Mouse (Mus musculus) heart, embryonic 16.5 days (tissue): Measurements from ENCODE around the gene Tnfsf11. TPM values are rescaled to one million over a fixed set of nuclear protein-coding genes. Genes with fewer than 3 reads are reported as not detected.
A peak's percentile ranks its signal among the peaks of the same experiment; 100 is the strongest.

ENCODE experiments used
- ATAC-seq: fragments of 200-750 bp; cut with Nextera tagmentation; replicated peaks from 2 replicates; pipeline ENCODE4 v1.8.0; 2017; ENCODE audit warnings: moderate number of reproducible peaks; ENCODE audit not compliant: insufficient read depth, low FRiP score; ENCODE audit errors: extremely low read depth
- H3K27ac ChIP-seq: fragments of 300-500 bp; sonication (generic); 2 replicates; pipeline ENCODE4 v1.5.1; 2014; ENCODE audit warnings: mild to moderate bottlenecking, low read length, control low read depth, moderate library complexity
- H3K27me3 ChIP-seq: fragments of 300-500 bp; sonication (generic); 2 replicates; pipeline ENCODE4 v1.6.1; 2014; ENCODE audit warnings: low read length, mixed read lengths; ENCODE audit not compliant: control insufficient read depth, insufficient read depth
- H3K36me3 ChIP-seq: fragments of 300-500 bp; sonication (generic); 2 replicates; pipeline ENCODE4 v1.6.1; 2014; ENCODE audit not compliant: control insufficient read depth, insufficient read depth
- H3K4me1 ChIP-seq: fragments of 300-500 bp; sonication (generic); 2 replicates; pipeline ENCODE4 v1.6.1; 2014; ENCODE audit warnings: low read length, mixed read lengths; ENCODE audit not compliant: control insufficient read depth, insufficient read depth
- H3K4me2 ChIP-seq: fragments of 300-500 bp; sonication (generic); 2 replicates; pipeline ENCODE4 v1.6.1; 2014; ENCODE audit warnings: low read depth, mild to moderate bottlenecking, control low read depth, low read length
- H3K4me3 ChIP-seq: fragments of 300-500 bp; sonication (generic); 2 replicates; pipeline ENCODE4 v1.5.1; 2014; ENCODE audit warnings: mild to moderate bottlenecking, control low read depth, low read length
- H3K9ac ChIP-seq: fragments of 300-500 bp; sonication (generic); 2 replicates; pipeline ENCODE4 v1.6.1; 2014; ENCODE audit warnings: low read length, control low read depth
- H3K9me3 ChIP-seq: fragments of 300-500 bp; sonication (generic); replicated peaks from 2 replicates; pipeline ENCODE4 v1.6.1; 2016; ENCODE audit warnings: low read length; ENCODE audit not compliant: control insufficient read depth
- WGBS: fragments of 180-500 bp; shearing (Covaris S2); extraction: QIAGEN DNeasy Blood & Tissue Kit; methylation state at CpG from one replicate; pipeline ENCODE4 v1.1.7; 2014; 5-methylcytosine and 5-hydroxymethylcytosine counted together
- polyA plus RNA-seq: library from polyadenylated mRNA; unstranded; fragments of >200 nt; fragmentation: Nextera tagmentation; extraction: Ambion mirVana; gene quantifications from 2 replicates; pipeline ENCODE4 v1.2.1, GENCODE M21; 2015

Tnfsf11 gene
- polyA plus RNA-seq, 1 experiment from 2014 or later, result 0.97 TPM

DNA sequence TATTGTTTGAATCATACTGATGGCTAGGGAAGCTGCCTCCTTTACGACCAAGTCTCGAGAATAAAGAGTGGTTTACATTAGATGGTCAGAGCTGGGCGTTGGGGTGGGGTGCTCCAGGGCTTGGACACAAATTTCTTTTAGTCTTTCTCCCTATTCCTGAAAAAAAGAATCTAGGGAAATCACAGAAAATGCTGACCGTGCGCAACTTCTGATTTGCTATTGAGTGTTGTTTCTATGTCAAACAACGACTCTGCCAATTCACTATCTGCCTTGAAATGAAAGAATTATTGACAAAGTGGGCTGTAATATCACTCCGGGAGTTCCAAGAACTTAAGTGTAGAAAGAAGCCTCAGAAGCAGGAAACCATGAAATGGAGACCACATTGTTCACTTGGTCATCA lies 23.5 kb upstream of the Tnfsf11 start:
- no peak overlapping the region; the same call in 1 of the 2 replicates for H3K4me2 ChIP-seq
- H3K36me3 ChIP-seq, result no peaks in the 10 kb centered on the region
- no peak overlapping the region for H3K4me3 ChIP-seq
- H3K27me3 ChIP-seq, result no peaks in the 10 kb centered on the region
- 73% methylated on average over 7 of the region's 7 CpGs for WGBS
- 0 out of 2 replicates have a peak overlapping the region, but pooled peaks have one; percentile 2 for H3K27ac ChIP-seq
- no peak for ATAC-seq
- H3K4me1 ChIP-seq, result peaks cover 17% of the 10 kb centered on the region
- H3K9me3 ChIP-seq, result no peaks in the 10 kb centered on the region
- H3K9ac ChIP-seq, result no peak overlapping the region

- H3K27ac ChIP-seq, result peak overlapping the region; percentile 72
- peak; percentile 58 for ATAC-seq
- H3K4me1 ChIP-seq, result peaks cover 17% of the 10 kb centered on the region
- H3K36me3 ChIP-seq, result no peaks in the 10 kb centered on the region
- no peaks in the 10 kb centered on the region for H3K9me3 ChIP-seq
- H3K4me2 ChIP-seq, result peak overlapping the region; percentile 42
- 14% methylated on average over 11 of the region's 11 CpGs for WGBS
- no peak overlapping the region for H3K4me3 ChIP-seq
- H3K27me3 ChIP-seq, result no peaks in the 10 kb centered on the region
- H3K9ac ChIP-seq, result no peak overlapping the region
Measured at GRCm38 (mm10) chr14:78330576-78331300, 22.9 kb upstream of the Tnfsf11 start.

DNA sequence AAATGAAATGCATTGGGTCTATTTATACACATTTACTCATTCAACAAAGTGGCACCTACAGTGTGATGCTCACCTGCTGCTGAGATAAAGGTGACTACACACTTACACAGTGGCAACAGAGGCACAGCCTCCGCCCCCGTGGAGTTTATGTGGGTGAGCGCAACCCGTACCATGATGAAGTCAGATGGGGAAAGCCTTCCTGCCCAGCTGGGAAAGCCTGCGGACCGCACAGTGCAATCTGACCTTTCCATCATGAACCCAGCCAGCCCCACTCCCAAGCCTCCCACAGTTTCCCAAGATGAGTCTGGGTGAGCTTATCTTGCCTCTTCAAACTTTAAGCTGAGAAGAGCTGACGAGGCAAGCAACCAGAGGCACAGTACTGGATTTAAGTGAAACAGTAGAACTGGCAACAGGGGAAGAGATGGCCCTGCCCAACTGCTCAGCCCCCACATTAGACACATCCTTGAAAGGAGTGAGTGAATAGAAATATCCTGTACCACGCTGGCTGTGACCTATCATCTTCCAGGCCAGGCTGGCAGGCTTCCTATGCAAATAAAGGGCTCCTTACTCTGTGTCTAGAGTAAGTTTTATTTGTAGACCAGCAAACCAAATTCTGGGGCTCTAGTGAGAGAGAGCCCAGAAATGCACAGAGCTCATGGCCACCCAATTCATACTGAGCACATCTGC lies 22.1 kb upstream of the Tnfsf11 start:
- H3K9ac ChIP-seq, result no peak overlapping the region
- H3K4me3 ChIP-seq, result no peak overlapping the region
- H3K9me3 ChIP-seq, result no peaks in the 10 kb centered on the region
- WGBS, result 54% methylated on average over 8 of the region's 8 CpGs
- H3K36me3 ChIP-seq, result no peaks in the 10 kb centered on the region
- H3K27me3 ChIP-seq, result no peaks in the 10 kb centered on the region
- peak overlapping the region; percentile 42 for H3K4me2 ChIP-seq
- peak overlapping the region; percentile 72 for H3K27ac ChIP-seq
- peak; percentile 70; the same call in 1 of the 2 replicates for ATAC-seq
- H3K4me1 ChIP-seq, result peaks cover 17% of the 10 kb centered on the region

DNA sequence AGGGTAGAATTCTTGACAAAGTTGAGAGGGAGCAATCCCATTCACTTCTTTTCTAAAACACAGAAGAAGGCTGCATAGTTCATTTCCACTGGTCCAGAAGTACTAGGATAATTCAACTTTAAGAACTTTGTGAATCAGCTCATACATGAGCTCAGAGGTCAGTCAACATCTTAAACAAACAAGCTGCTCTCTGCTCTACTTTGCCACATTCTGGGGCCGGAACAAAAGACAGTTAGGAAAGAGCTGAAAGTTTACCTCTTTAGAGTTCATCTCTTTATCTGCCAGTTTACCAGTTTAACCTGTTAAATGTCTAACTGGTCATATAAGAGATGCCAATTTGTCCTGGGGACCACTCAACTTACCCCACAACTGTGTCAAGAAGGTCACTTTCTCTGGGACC lies 15.5 kb upstream of the Tnfsf11 start:
- Histone ChIP-seq H3K4me1 (no peaks in the 10 kb centered on the region), H3K27ac (no peak overlapping the region), H3K4me2 (no peak overlapping the region), H3K9me3 (no peaks in the 10 kb centered on the region), H3K27me3 (no peaks in the 10 kb centered on the region), H3K36me3 (no peaks in the 10 kb centered on the region), H3K4me3 (no peak overlapping the region), H3K9ac (no peak overlapping the region)
- 77% methylated on average over 1 of the region's 1 CpGs for WGBS
- no peak for ATAC-seq

DNA sequence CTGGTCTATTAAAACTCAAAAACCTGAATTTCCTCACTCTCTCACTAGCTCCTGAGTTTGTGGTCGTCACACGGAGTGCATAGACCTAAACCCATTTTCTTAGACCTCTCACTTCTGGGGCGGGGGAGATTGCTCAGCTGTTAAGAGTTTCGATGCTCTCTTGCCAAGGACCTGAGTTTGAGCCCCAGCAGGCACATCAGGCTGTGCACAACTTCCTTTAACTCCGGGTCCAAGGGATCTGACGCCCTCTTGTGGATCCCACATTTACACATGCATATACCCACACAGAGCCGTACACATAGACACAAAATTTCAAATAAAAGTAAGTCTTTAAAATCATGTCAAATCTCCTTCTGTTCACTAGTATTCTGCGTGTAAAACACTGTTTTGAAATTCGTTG lies 15.1 kb upstream of the Tnfsf11 start:
- Histone ChIP-seq H3K4me1 (no peaks in the 10 kb centered on the region), H3K36me3 (no peaks in the 10 kb centered on the region), H3K27ac (no peak overlapping the region), H3K4me3 (no peak overlapping the region), H3K27me3 (no peaks in the 10 kb centered on the region), H3K9ac (no peak overlapping the region), H3K9me3 (no peaks in the 10 kb centered on the region), H3K4me2 (no peak overlapping the region)
- 77% methylated on average over 9 of the region's 9 CpGs for WGBS
- ATAC-seq, result no peak

- no peak overlapping the region for H3K27ac ChIP-seq
- H3K27me3 ChIP-seq, result no peaks in the 10 kb centered on the region
- H3K4me2 ChIP-seq, result no peak overlapping the region
- 74% methylated on average over 6 of the region's 6 CpGs for whole genome bisulfite sequencing
- no peaks in the 10 kb centered on the region for H3K4me1 ChIP-seq
- H3K36me3 ChIP-seq, result no peaks in the 10 kb centered on the region
- H3K9me3 ChIP-seq, result no peaks in the 10 kb centered on the region
- H3K4me3 ChIP-seq, result no peak overlapping the region
- H3K9ac ChIP-seq, result no peak overlapping the region
- ATAC-seq, result no peak
Measured at GRCm38 (mm10) chr14:78320248-78320647, 12.4 kb upstream of the Tnfsf11 start.

- H3K27me3 ChIP-seq, result no peaks in the 10 kb centered on the region
- no peak overlapping the region for H3K4me2 ChIP-seq
- H3K9me3 ChIP-seq, result no peaks in the 10 kb centered on the region
- no peaks in the 10 kb centered on the region for H3K36me3 ChIP-seq
- H3K9ac ChIP-seq, result no peak overlapping the region
- WGBS, result 71% methylated on average over 5 of the region's 5 CpGs
- H3K4me3 ChIP-seq, result no peak overlapping the region
- no peak overlapping the region for H3K27ac ChIP-seq
- no peak for ATAC-seq
- no peaks in the 10 kb centered on the region for H3K4me1 ChIP-seq
Measured at GRCm38 (mm10) chr14:78319580-78319979, 11.7 kb upstream of the Tnfsf11 start.

- ATAC-seq, result no peak
- H3K27ac ChIP-seq, result no peak overlapping the region
- H3K4me2 ChIP-seq, result no peak overlapping the region
- no peak overlapping the region for H3K4me3 ChIP-seq
- H3K9me3 ChIP-seq, result no peaks in the 10 kb centered on the region
- no peaks in the 10 kb centered on the region for H3K36me3 ChIP-seq
- no peak overlapping the region for H3K9ac ChIP-seq
- H3K27me3 ChIP-seq, result no peaks in the 10 kb centered on the region
- WGBS, result 58% methylated on average over 3 of the region's 3 CpGs
- no peaks in the 10 kb centered on the region for H3K4me1 ChIP-seq
Measured at GRCm38 (mm10) chr14:78319000-78319399, 11.2 kb upstream of the Tnfsf11 start.

DNA sequence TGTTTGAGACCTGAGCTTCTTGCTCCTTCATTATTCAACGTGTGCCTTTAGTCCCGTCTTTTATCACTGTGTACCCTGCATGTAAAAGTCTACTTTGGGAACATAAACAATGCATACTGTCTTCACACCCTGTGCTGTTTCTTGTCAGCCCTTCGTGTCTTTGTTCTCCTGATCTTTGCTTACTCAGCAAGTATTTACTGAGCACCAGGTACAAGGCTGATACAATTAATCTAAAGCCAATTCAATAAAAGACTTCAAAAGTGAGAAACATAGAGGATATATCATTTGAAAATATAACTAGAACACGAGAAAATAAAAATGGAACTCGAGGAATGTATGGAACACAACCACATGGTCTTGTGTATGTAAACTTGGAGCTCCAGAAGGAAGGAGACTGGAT lies 9.8 kb upstream of the Tnfsf11 start:
- no peaks in the 10 kb centered on the region for H3K36me3 ChIP-seq
- H3K4me3 ChIP-seq, result no peak overlapping the region
- H3K9ac ChIP-seq, result no peak overlapping the region
- no peaks in the 10 kb centered on the region for H3K27me3 ChIP-seq
- ATAC-seq, result no peak
- H3K9me3 ChIP-seq, result no peaks in the 10 kb centered on the region
- H3K4me1 ChIP-seq, result no peaks in the 10 kb centered on the region
- H3K27ac ChIP-seq, result no peak overlapping the region
- no peak overlapping the region for H3K4me2 ChIP-seq
- 69% methylated on average over 5 of the region's 5 CpGs for WGBS
